Mouse (Mus musculus): ENCODE results near the gene Chek2. TPM values are rescaled to one million over a fixed set of nuclear protein-coding genes. Genes with fewer than 3 reads are reported as not detected.

Chek2 gene
- polyA plus RNA-seq, 1 experiment from 2014 or later, result 62.6 TPM

DNA sequence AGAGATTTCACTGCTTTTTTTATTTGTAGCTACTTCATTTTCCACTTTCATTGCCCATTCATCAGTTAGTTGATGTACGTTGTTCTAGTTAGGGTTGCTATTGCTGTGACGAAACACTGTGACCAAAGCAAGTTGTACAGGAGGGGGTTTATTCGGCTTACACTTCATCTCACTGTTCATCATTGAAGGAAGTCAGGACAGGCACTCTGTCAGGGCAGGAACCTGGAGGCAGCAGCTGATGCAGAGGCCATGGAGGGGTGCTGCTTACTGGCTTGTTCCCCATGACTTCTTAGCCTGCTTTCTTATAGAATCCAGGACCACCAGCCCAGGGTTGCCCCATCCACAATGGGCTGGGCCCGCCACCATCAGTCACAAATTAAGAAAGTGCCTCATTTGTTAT, 59.0 kb downstream of the Chek2 start:
- ATAC-seq (replicated peaks; ENCODE audit: low FRiP score) (no peak), DNase-seq (ENCODE audit: low spot score) (no peak)
- H3K4me1 ChIP-seq (replicated peaks; ENCODE audit: control insufficient read depth, insufficient read depth, low read length), result no peaks in the 10 kb centered on the region
- WGBS, result 84% methylated on average over 4 of the region's 4 CpGs
- no peak overlapping the region for H3K9ac ChIP-seq (ENCODE audit: low read depth, low read length)
- no peak overlapping the region for H3K4me3 ChIP-seq (ENCODE audit: low read depth, low read length)
- H3K36me3 ChIP-seq (ENCODE audit: control insufficient read depth, insufficient read depth, low read length), result no peaks in the 10 kb centered on the region
- H3K9me3 ChIP-seq (ENCODE audit: control insufficient read depth, low read length), result no peaks in the 10 kb centered on the region
- no peak overlapping the region for H3K4me2 ChIP-seq
- H3K27me3 ChIP-seq (replicated peaks; ENCODE audit: control insufficient read depth, insufficient read depth, low read length), result no peaks in the 10 kb centered on the region
- H3K27ac ChIP-seq (ENCODE audit: low read depth, low read length), result no peak overlapping the region

- DNase-seq (ENCODE audit: low spot score), result no peak
- Histone ChIP-seq H3K27ac (ENCODE audit: low read depth, low read length) (no peak overlapping the region), H3K4me2 (no peak overlapping the region), H3K9me3 (ENCODE audit: control insufficient read depth, low read length) (no peaks in the 10 kb centered on the region), H3K4me1 (replicated peaks; ENCODE audit: control insufficient read depth, insufficient read depth, low read length) (no peaks in the 10 kb centered on the region), H3K27me3 (replicated peaks; ENCODE audit: control insufficient read depth, insufficient read depth, low read length) (no peaks in the 10 kb centered on the region), H3K36me3 (ENCODE audit: control insufficient read depth, insufficient read depth, low read length) (no peaks in the 10 kb centered on the region), H3K9ac (ENCODE audit: low read depth, low read length) (no peak overlapping the region), H3K4me3 (ENCODE audit: low read depth, low read length) (no peak overlapping the region)
- ATAC-seq (replicated peaks; ENCODE audit: low FRiP score), result no peak
These were observed 60.6 kb downstream of the Chek2 start for GRCm38 (mm10) chr5:110900331-110900730.

DNA sequence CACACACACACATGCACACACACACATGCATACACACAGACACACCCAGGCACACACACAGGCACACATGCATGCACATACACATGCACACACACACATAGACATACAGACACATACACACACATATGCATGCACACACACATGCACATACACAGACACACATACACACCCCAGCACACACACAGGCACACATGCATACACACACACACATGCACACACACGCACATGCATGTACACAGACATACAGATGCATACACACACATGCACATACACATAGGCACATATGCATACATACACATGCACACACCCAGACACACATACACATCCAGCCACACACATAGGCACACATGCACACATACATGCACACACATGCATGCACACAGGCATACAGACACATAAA, 66.9 kb downstream of the Chek2 start:
- no peaks in the 10 kb centered on the region for H3K4me1 ChIP-seq (replicated peaks; ENCODE audit: control insufficient read depth, insufficient read depth, low read length)
- no peaks in the 10 kb centered on the region for H3K36me3 ChIP-seq (ENCODE audit: control insufficient read depth, insufficient read depth, low read length)
- H3K4me3 ChIP-seq (ENCODE audit: low read depth, low read length), result no peak overlapping the region
- no peaks in the 10 kb centered on the region for H3K27me3 ChIP-seq (replicated peaks; ENCODE audit: control insufficient read depth, insufficient read depth, low read length)
- ATAC-seq (replicated peaks; ENCODE audit: low FRiP score), result no peak
- H3K27ac ChIP-seq (ENCODE audit: low read depth, low read length), result no peak overlapping the region
- H3K9me3 ChIP-seq (ENCODE audit: control insufficient read depth, low read length), result no peaks in the 10 kb centered on the region
- WGBS, result 90% methylated on average over 1 of the region's 1 CpGs
- no peak overlapping the region for H3K4me2 ChIP-seq
- DNase-seq (ENCODE audit: low spot score), result no peak
- no peak overlapping the region for H3K9ac ChIP-seq (ENCODE audit: low read depth, low read length)

DNA sequence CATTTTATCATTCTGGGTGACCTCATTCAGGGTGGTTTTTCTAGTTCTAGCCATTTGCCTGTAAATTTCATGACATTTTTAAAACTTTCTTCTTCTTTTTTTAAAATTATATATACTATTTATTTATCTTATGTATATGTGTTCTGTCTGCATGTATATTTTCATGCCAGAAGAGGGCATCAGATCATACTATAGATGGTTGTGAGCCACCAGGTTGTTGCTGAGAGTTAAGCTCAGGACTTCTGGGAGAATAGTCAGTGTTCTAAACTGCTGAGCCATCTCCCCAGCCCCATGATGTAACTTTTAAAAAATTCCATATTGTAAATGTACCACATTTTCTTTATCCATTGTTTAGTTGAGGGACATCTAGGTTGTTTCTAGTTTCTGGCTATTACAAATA, 69.1 kb downstream of the Chek2 start:
- Histone ChIP-seq H3K4me2 (no peak overlapping the region), H3K9me3 (ENCODE audit: control insufficient read depth, low read length) (no peaks in the 10 kb centered on the region), H3K27me3 (replicated peaks; ENCODE audit: control insufficient read depth, insufficient read depth, low read length) (no peaks in the 10 kb centered on the region), H3K36me3 (ENCODE audit: control insufficient read depth, insufficient read depth, low read length) (no peaks in the 10 kb centered on the region), H3K9ac (ENCODE audit: low read depth, low read length) (no peak overlapping the region), H3K4me3 (ENCODE audit: low read depth, low read length) (no peak overlapping the region), H3K4me1 (replicated peaks; ENCODE audit: control insufficient read depth, insufficient read depth, low read length) (no peaks in the 10 kb centered on the region), H3K27ac (ENCODE audit: low read depth, low read length) (no peak overlapping the region)
- DNase-seq (ENCODE audit: low spot score), result no peak
- no peak for ATAC-seq (replicated peaks; ENCODE audit: low FRiP score)

GRCm38 (mm10) chr5:110909955-110910589, 70.3 kb downstream of the Chek2 start:
- H3K9ac ChIP-seq (ENCODE audit: low read depth, low read length), result no peak overlapping the region
- H3K4me3 ChIP-seq (ENCODE audit: low read depth, low read length), result no peak overlapping the region
- no peak for ATAC-seq (replicated peaks; ENCODE audit: low FRiP score)
- no peaks in the 10 kb centered on the region for H3K4me1 ChIP-seq (replicated peaks; ENCODE audit: control insufficient read depth, insufficient read depth, low read length)
- no peak overlapping the region for H3K27ac ChIP-seq (ENCODE audit: low read depth, low read length)
- 79% methylated on average over 4 of the region's 4 CpGs for WGBS
- H3K36me3 ChIP-seq (ENCODE audit: control insufficient read depth, insufficient read depth, low read length), result no peaks in the 10 kb centered on the region
- no peaks in the 10 kb centered on the region for H3K27me3 ChIP-seq (replicated peaks; ENCODE audit: control insufficient read depth, insufficient read depth, low read length)
- no peaks in the 10 kb centered on the region for H3K9me3 ChIP-seq (ENCODE audit: control insufficient read depth, low read length)
- no peak for DNase-seq (ENCODE audit: low spot score)
- H3K4me2 ChIP-seq, result no peak overlapping the region

- H3K9me3 ChIP-seq (ENCODE audit: control insufficient read depth, low read length), result no peaks in the 10 kb centered on the region
- no peak overlapping the region for H3K4me2 ChIP-seq
- H3K4me3 ChIP-seq (ENCODE audit: low read depth, low read length), result no peak overlapping the region
- WGBS, result 87% methylated on average over 11 of the region's 11 CpGs
- H3K9ac ChIP-seq (ENCODE audit: low read depth, low read length), result no peak overlapping the region
- ATAC-seq (replicated peaks; ENCODE audit: low FRiP score) (no peak), DNase-seq (ENCODE audit: low spot score) (no peak)
- no peaks in the 10 kb centered on the region for H3K27me3 ChIP-seq (replicated peaks; ENCODE audit: control insufficient read depth, insufficient read depth, low read length)
- H3K36me3 ChIP-seq (ENCODE audit: control insufficient read depth, insufficient read depth, low read length), result no peaks in the 10 kb centered on the region
- no peaks in the 10 kb centered on the region for H3K4me1 ChIP-seq (replicated peaks; ENCODE audit: control insufficient read depth, insufficient read depth, low read length)
- no peak overlapping the region for H3K27ac ChIP-seq (ENCODE audit: low read depth, low read length)
These were observed 75.1 kb downstream of the Chek2 start for GRCm38 (mm10) chr5:110914859-110915258.

- Histone ChIP-seq H3K27me3 (replicated peaks; ENCODE audit: control insufficient read depth, insufficient read depth, low read length) (no peaks in the 10 kb centered on the region), H3K9ac (ENCODE audit: low read depth, low read length) (no peak overlapping the region), H3K4me1 (replicated peaks; ENCODE audit: control insufficient read depth, insufficient read depth, low read length) (no peaks in the 10 kb centered on the region), H3K36me3 (ENCODE audit: control insufficient read depth, insufficient read depth, low read length) (no peaks in the 10 kb centered on the region), H3K4me3 (ENCODE audit: low read depth, low read length) (no peak overlapping the region), H3K9me3 (ENCODE audit: control insufficient read depth, low read length) (no peaks in the 10 kb centered on the region), H3K4me2 (no peak overlapping the region), H3K27ac (ENCODE audit: low read depth, low read length) (no peak overlapping the region)
- WGBS, result 76% methylated on average over 3 of the region's 3 CpGs
- DNase-seq (ENCODE audit: low spot score) (no peak), ATAC-seq (replicated peaks; ENCODE audit: low FRiP score) (no peak)
These were observed 76.5 kb downstream of the Chek2 start for GRCm38 (mm10) chr5:110916241-110916640.

- Histone ChIP-seq H3K4me1 (replicated peaks; ENCODE audit: control insufficient read depth, insufficient read depth, low read length) (no peaks in the 10 kb centered on the region), H3K4me3 (ENCODE audit: low read depth, low read length) (no peak overlapping the region), H3K27me3 (replicated peaks; ENCODE audit: control insufficient read depth, insufficient read depth, low read length) (no peaks in the 10 kb centered on the region), H3K36me3 (ENCODE audit: control insufficient read depth, insufficient read depth, low read length) (no peaks in the 10 kb centered on the region), H3K9ac (ENCODE audit: low read depth, low read length) (no peak overlapping the region), H3K4me2 (no peak overlapping the region), H3K9me3 (ENCODE audit: control insufficient read depth, low read length) (no peaks in the 10 kb centered on the region), H3K27ac (ENCODE audit: low read depth, low read length) (no peak overlapping the region)
- ATAC-seq (replicated peaks; ENCODE audit: low FRiP score) (no peak), DNase-seq (ENCODE audit: low spot score) (no peak)
- 83% methylated on average over 4 of the region's 4 CpGs for WGBS
These were observed 79.8 kb downstream of the Chek2 start for GRCm38 (mm10) chr5:110919541-110919940.

DNA sequence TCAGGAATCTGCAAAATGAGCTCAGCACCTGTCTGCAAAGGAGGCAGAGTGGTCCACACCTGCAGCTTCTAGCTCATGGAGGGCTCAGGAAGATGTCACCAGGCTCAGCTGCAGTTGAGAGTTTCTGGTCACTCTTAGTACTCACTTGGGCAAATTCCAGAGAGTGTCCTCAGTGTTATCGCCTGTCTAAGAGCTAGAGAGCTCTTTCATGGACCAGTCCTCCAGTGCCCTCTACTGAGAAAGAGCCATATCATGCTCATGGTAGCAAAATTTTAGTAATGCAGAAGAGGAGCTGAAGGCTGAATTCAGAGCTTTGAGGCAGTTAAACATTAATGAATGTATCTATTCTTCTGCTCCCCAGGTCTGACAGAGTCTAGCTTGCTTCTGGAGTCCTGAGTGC, 83.6 kb downstream of the Chek2 start:
- no peaks in the 10 kb centered on the region for H3K27me3 ChIP-seq (replicated peaks; ENCODE audit: control insufficient read depth, insufficient read depth, low read length)
- H3K4me2 ChIP-seq, result no peak overlapping the region
- ATAC-seq (replicated peaks; ENCODE audit: low FRiP score), result no peak
- H3K36me3 ChIP-seq (ENCODE audit: control insufficient read depth, insufficient read depth, low read length), result no peaks in the 10 kb centered on the region
- H3K4me1 ChIP-seq (replicated peaks; ENCODE audit: control insufficient read depth, insufficient read depth, low read length), result no peaks in the 10 kb centered on the region
- 21% methylated on average over 1 of the region's 1 CpGs for WGBS
- H3K4me3 ChIP-seq (ENCODE audit: low read depth, low read length), result no peak overlapping the region
- H3K9ac ChIP-seq (ENCODE audit: low read depth, low read length), result no peak overlapping the region
- H3K9me3 ChIP-seq (ENCODE audit: control insufficient read depth, low read length), result no peaks in the 10 kb centered on the region
- no peak for DNase-seq (ENCODE audit: low spot score)
- H3K27ac ChIP-seq (ENCODE audit: low read depth, low read length), result no peak overlapping the region
